Mouse (Mus musculus) hindbrain, embryonic 11.5 days (tissue): ENCODE results near the gene Ptp4a2. TPM values are rescaled to one million over a fixed set of nuclear protein-coding genes. Genes with fewer than 3 reads are reported as not detected.

Experiments
- ATAC-seq: fragments of 200-750 bp; cut with Nextera tagmentation; 2 replicates; pipeline ENCODE4 v1.8.0; 2017; ENCODE audit warnings: mild to moderate bottlenecking, moderate TSS enrichment, moderate library complexity; ENCODE audit not compliant: low FRiP score
- DNase-seq: peaks from one replicate; pipeline ENCODE4 v3.0.0-alpha.2; 2015; ENCODE audit warnings: low spot score
- H3K27ac ChIP-seq: fragments of 300-500 bp; sonication (generic); 2 replicates; pipeline ENCODE4 v1.5.1; 2014; ENCODE audit warnings: mild to moderate bottlenecking, low read depth, low read length
- H3K27me3 ChIP-seq: fragments of 300-500 bp; sonication (generic); 2 replicates; pipeline ENCODE4 v1.6.1; 2014; ENCODE audit warnings: mild to moderate bottlenecking, low read length, moderate library complexity, mixed read lengths; ENCODE audit not compliant: control insufficient read depth, insufficient read depth
- H3K36me3 ChIP-seq: fragments of 300-500 bp; sonication (generic); 2 replicates; pipeline ENCODE4 v1.6.1; 2014; ENCODE audit warnings: mild to moderate bottlenecking, low read length, moderate library complexity, mixed read lengths; ENCODE audit not compliant: control insufficient read depth, insufficient read depth
- H3K4me1 ChIP-seq: fragments of 300-500 bp; sonication (generic); replicated peaks from 2 replicates; pipeline ENCODE4 v1.6.1; 2014; ENCODE audit warnings: low read length, mixed read lengths; ENCODE audit not compliant: control insufficient read depth, insufficient read depth
- H3K4me2 ChIP-seq: fragments of 300-500 bp; sonication (generic); replicated peaks from 2 replicates; pipeline ENCODE4 v1.6.1; 2014; ENCODE audit warnings: mild to moderate bottlenecking, low read depth, low read length
- H3K4me3 ChIP-seq: fragments of 300-500 bp; sonication (generic); 2 replicates; pipeline ENCODE4 v1.5.1; 2014; ENCODE audit warnings: low read depth, low read length
- H3K9ac ChIP-seq: fragments of 300-500 bp; sonication (generic); 2 replicates; pipeline ENCODE4 v1.6.1; 2014; ENCODE audit warnings: low read depth, low read length
- H3K9me3 ChIP-seq: fragments of 300-500 bp; sonication (generic); 2 replicates; pipeline ENCODE4 v1.6.1; 2016; ENCODE audit warnings: low read length; ENCODE audit not compliant: control insufficient read depth
- WGBS: fragments of 180-500 bp; shearing (Covaris S2); extraction: QIAGEN DNeasy Blood & Tissue Kit; methylation state at CpG from one replicate; pipeline ENCODE4 v1.1.7; 2014; 5-methylcytosine and 5-hydroxymethylcytosine counted together
- polyA plus RNA-seq: library from polyadenylated mRNA; unstranded; fragments of >200 nt; fragmentation: Nextera tagmentation; extraction: Ambion mirVana; gene quantifications from 2 replicates; pipeline ENCODE4 v1.2.1, GENCODE M21; 2014

Ptp4a2 gene
- polyA plus RNA-seq, 1 experiment from 2014 or later: 307 TPM

DNA sequence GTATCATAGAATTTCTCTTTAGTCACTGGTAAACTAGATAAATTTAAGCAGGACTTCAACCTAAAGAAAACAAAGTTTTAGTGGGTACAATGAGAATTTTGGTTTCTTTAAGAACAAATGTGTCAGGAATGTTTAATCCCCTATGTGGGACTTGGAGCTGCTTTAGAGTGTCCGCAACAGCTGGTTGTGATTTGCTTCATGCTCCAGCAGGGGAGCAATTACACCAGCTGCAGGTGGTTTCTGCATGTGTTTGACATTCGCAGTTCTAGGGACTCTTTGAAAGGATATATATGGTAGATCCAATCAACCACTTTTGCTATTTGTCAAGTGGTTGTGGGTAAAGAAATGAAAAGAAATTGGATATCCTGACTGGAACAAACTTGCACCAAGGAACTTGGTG is 39.5 kb downstream of the Ptp4a2 start:
- no peaks in the 10 kb centered on the region for H3K9me3 ChIP-seq
- 77% methylated on average over 2 of the region's 2 CpGs for WGBS
- no peak overlapping the region for H3K4me2 ChIP-seq
- no peaks in the 10 kb centered on the region for H3K4me1 ChIP-seq
- no peak overlapping the region for H3K27ac ChIP-seq
- no peak overlapping the region for H3K4me3 ChIP-seq
- no peaks in the 10 kb centered on the region for H3K27me3 ChIP-seq
- ATAC-seq: no peak
- no peak for DNase-seq
- H3K36me3 ChIP-seq: peaks cover 5% of the 10 kb centered on the region; the same call in 1 of the 2 replicates
- no peak overlapping the region for H3K9ac ChIP-seq

DNA sequence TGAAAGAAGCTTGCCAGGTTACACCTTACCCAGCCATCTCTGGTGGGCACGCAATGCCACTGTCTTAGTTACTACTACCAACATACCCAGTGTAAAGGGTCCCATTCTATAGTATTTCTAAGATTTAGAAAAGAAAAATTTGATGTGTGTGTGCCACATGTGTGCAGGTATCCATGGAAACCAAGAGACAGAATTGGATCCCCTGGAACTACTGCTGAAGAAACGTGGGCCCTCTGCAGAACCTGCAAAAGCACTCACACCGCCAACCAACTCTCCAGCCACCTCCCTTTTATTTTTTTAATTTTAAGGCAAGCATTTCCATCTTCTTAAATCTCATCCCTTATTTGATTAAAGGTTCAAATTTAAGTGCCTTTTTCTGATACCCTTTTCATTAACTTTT is 40.8 kb downstream of the Ptp4a2 start:
- Histone ChIP-seq H3K4me1 (no peaks in the 10 kb centered on the region), H3K9ac (no peak overlapping the region), H3K36me3 (peaks cover 2% of the 10 kb centered on the region; the same call in 1 of the 2 replicates), H3K27me3 (no peaks in the 10 kb centered on the region), H3K9me3 (no peaks in the 10 kb centered on the region), H3K4me3 (no peak overlapping the region), H3K27ac (no peak overlapping the region), H3K4me2 (no peak overlapping the region)
- no peak for DNase-seq
- no peak for ATAC-seq
- WGBS: 86% methylated on average over 3 of the region's 3 CpGs

DNA sequence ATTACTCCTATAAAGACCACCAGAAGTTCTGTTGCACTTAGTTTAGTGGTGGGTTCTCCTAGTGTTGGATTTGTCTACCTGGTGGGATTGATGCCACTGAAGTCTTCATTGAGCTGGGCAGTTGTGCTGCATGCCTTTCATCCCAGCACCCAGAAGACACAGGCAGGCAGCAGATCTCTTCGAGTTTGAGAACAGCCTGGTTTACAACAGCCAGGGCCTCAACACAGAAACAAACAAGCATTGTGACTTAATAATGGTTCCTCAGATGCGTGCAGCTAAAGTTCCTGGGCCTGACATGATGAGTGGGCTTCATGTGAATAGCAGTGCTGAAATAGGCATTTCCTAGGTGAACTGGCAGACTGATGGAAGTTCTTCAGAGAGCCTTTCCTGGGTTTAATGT is 42.0 kb downstream of the Ptp4a2 start:
- 83% methylated on average over 2 of the region's 2 CpGs for WGBS
- ATAC-seq: no peak
- H3K9ac ChIP-seq: no peak overlapping the region
- H3K27ac ChIP-seq: no peak overlapping the region
- no peaks in the 10 kb centered on the region for H3K9me3 ChIP-seq
- H3K4me1 ChIP-seq: no peaks in the 10 kb centered on the region
- H3K4me2 ChIP-seq: no peak overlapping the region
- DNase-seq: no peak
- H3K27me3 ChIP-seq: no peaks in the 10 kb centered on the region
- no peak overlapping the region for H3K4me3 ChIP-seq
- peaks cover 2% of the 10 kb centered on the region; the same call in 1 of the 2 replicates for H3K36me3 ChIP-seq

- no peak for ATAC-seq
- Histone ChIP-seq H3K4me3 (no peak overlapping the region), H3K9ac (no peak overlapping the region), H3K27ac (no peak overlapping the region), H3K9me3 (no peaks in the 10 kb centered on the region), H3K36me3 (no peaks in the 10 kb centered on the region), H3K4me1 (no peaks in the 10 kb centered on the region), H3K27me3 (no peaks in the 10 kb centered on the region), H3K4me2 (no peak overlapping the region)
- DNase-seq: no peak
- WGBS: 94% methylated on average over 3 of the region's 3 CpGs
Measured at GRCm38 (mm10) chr4:129853996-129854395, 43.0 kb downstream of the Ptp4a2 start.

DNA sequence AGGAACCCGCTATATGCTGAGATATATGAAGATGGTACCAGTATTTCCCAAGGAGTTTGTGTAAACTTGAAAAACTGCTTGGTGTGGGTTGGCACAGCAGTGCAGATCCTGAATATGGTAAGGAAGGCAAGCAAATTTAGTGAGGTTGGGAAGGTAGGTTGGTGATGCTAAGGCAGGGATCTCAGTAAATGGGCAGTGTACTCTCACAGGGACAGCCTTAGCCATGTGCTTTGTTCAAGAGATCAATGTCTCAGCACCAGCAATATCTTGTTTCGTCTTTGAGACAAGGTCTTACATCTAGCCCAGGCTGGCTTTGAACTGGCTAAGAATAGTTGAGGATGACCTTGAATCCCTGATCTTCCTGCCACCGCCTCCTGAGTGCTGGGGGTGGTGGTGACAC is 43.6 kb downstream of the Ptp4a2 start:
- no peak overlapping the region for H3K27ac ChIP-seq
- no peak overlapping the region for H3K4me2 ChIP-seq
- WGBS: 88% methylated on average over 3 of the region's 3 CpGs
- H3K4me1 ChIP-seq: no peaks in the 10 kb centered on the region
- ATAC-seq (no peak), DNase-seq (no peak)
- H3K4me3 ChIP-seq: no peak overlapping the region
- H3K36me3 ChIP-seq: no peaks in the 10 kb centered on the region
- H3K27me3 ChIP-seq: no peaks in the 10 kb centered on the region
- H3K9ac ChIP-seq: no peak overlapping the region
- H3K9me3 ChIP-seq: no peaks in the 10 kb centered on the region

GRCm38 (mm10) chr4:129855051-129855970 is 44.3 kb downstream of the Ptp4a2 start:
- 80% methylated on average over 16 of the region's 16 CpGs for WGBS
- Histone ChIP-seq H3K4me3 (no peak overlapping the region), H3K27me3 (no peaks in the 10 kb centered on the region), H3K36me3 (no peaks in the 10 kb centered on the region), H3K4me1 (no peaks in the 10 kb centered on the region), H3K9me3 (no peaks in the 10 kb centered on the region), H3K27ac (no peak overlapping the region), H3K9ac (no peak overlapping the region), H3K4me2 (no peak overlapping the region)
- DNase-seq (no peak), ATAC-seq (no peak)

DNA sequence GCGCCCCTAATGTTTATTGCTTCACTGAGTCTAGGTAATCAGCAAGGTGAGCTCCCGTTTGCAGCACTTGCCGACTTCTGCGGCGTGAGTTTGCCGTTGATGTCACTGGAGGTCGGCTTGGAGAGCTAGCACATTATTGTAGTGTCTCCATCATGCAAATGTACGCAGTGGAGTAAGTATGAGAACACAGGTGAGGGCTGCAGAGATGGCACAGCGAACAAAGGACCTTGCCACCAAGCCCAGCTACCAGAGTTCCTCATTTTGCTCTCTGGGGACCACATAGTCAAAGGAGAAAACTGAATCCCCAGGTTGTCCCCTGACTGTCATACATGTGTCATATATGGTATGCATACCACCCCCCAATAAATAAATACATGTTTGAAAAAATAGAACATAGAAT is 49.4 kb downstream of the Ptp4a2 start:
- no peak overlapping the region for H3K4me3 ChIP-seq
- no peak overlapping the region for H3K4me2 ChIP-seq
- H3K9me3 ChIP-seq: no peaks in the 10 kb centered on the region
- ATAC-seq: no peak
- no peak for DNase-seq
- no peaks in the 10 kb centered on the region for H3K27me3 ChIP-seq
- no peak overlapping the region for H3K27ac ChIP-seq
- H3K4me1 ChIP-seq: no peaks in the 10 kb centered on the region
- H3K9ac ChIP-seq: no peak overlapping the region
- 95% methylated on average over 9 of the region's 9 CpGs for WGBS
- H3K36me3 ChIP-seq: no peaks in the 10 kb centered on the region

GRCm38 (mm10) chr4:129861400-129861799 is 50.4 kb downstream of the Ptp4a2 start:
- no peak for ATAC-seq
- 87% methylated on average over 8 of the region's 8 CpGs for WGBS
- no peaks in the 10 kb centered on the region for H3K9me3 ChIP-seq

DNA sequence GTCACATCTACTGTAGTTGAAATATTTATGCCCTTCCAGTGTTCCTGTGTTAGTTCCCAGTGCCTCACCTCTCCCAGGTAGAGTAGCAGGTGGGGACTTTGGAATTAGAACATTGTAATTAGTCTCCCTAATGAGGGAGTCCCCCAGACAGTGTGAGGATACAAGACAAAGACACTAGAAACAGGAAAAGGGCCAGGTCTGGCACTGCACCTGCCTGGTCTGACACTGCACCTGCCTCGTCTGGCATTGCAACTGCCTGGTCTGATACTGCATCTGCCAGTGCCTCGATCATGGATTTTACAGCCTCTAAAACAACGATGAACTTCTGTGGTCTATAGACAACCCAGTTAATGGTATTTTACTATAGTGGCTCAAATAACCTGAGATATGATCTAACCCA is 51.3 kb downstream of the Ptp4a2 start:
- WGBS: 96% methylated on average over 3 of the region's 3 CpGs
- no peaks in the 10 kb centered on the region for H3K36me3 ChIP-seq

More at GRCm38 (mm10) chr4:129861400-129861799, 50.4 kb downstream of the Ptp4a2 start:
- no peak overlapping the region for H3K9ac ChIP-seq
- H3K27me3 ChIP-seq: no peaks in the 10 kb centered on the region
- H3K36me3 ChIP-seq: no peaks in the 10 kb centered on the region
- H3K4me2 ChIP-seq: no peak overlapping the region
- H3K4me3 ChIP-seq: no peak overlapping the region
- no peaks in the 10 kb centered on the region for H3K4me1 ChIP-seq
- DNase-seq: no peak
- H3K27ac ChIP-seq: no peak overlapping the region

More for the DNA sequence above, 51.3 kb downstream of the Ptp4a2 start:
- no peak for ATAC-seq
- no peak for DNase-seq
- H3K27me3 ChIP-seq: no peaks in the 10 kb centered on the region
- no peak overlapping the region for H3K27ac ChIP-seq
- H3K9ac ChIP-seq: no peak overlapping the region
- H3K4me3 ChIP-seq: no peak overlapping the region
- H3K9me3 ChIP-seq: no peaks in the 10 kb centered on the region
- H3K4me2 ChIP-seq: no peak overlapping the region
- no peaks in the 10 kb centered on the region for H3K4me1 ChIP-seq
